Mouse (Mus musculus): Measurements from ENCODE around the gene Mthfd1.
A peak's percentile ranks its signal among the peaks of the same experiment; 100 is the strongest.
"Not testable (repeated sequence)": the region's sequence is repeated elsewhere in the genome, so short reads cannot be mapped to it uniquely, and the experiment has no call there.

The Mthfd1 gene

DNA sequence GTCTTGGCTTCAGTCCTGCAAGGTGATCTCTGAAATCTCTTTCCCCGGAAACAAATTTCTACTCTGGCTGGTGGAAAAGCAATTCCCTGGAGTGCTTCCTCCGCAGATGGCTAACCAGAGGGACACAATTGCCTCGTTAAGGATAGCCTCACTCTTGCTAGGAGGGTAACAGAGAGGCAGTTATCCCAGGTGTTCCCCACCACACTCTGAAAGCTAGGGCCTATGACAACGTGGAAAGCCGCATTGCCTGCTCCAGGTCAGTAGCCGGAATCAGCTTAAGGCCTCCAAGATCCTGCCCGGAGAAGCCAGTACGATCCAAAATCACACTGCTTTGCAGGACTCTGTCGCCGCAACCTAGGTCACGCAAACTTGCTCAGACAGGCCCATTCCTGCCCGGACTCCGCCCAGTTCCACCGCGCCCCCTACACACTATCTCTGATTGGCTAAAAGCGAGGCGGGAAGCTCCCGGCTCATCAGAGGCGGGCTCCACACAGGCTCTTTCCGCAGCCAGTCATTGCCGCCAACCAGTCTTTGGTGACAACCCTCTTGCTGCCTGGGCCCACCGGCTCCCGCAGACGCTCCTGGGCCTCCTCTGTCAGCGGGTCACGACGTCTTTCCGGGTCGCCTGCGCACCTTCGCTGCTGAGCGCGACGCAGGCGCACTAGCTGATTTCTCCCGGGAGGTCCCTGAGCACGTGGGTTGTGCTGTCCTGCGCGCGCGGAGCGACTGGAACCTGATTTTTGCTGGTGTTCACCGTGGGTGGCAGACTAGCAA is at the start of gene Mthfd1:
Gene Mthfd1 (plus strand): TSS at position 574 of the 774 bp plus-strand sequence.
- DNase-seq: peak; percentile 96 to 98

DNA sequence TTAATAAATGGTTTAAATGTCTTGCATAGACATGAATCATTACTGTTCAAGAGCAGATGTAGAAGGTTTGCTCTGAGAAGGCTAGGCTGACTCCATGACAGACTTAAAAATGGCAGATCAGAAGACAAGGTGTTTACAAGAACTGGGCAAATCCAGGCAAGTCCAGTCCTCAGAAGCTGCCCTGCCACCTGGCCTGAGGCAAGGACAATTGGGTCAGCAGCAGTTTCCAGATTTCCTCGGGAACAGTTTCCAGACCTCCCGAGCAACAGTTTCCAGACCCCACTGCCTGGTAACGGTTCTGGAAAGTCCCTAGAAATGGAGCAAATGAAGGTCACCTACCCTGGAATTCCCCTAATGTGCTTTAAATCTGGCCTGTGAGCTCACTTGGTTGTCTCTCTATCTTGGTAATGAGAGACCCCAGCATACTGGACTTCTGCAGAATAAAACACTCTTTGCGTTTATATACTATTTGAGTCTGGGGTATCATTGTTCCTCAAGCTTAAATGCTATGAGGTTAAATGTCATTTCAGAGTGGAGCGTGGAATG is 45.6 kb upstream of the Mthfd1 start:
- DNase-seq: no peak

DNA sequence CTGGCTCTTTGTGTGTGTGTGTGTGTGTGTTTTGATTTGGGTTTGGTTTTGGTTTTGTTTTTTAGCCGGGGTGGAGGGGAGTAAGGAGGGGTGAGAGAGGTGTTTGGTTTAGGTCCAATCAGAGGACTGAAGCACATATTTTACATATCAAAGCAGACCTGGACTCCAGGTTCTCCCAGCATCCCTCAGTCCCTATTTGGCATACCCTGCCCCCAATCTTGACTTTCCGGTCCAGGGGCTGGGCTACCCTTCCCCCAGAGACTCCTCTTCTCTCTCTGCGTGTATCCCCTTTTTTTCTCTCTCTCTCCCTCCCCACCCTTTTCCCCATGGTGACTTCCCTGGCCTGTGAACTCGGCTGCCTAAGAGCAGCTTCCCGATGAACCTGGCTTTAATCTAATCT is 40.0 kb upstream of the Mthfd1 start:
- no peak for DNase-seq

DNA sequence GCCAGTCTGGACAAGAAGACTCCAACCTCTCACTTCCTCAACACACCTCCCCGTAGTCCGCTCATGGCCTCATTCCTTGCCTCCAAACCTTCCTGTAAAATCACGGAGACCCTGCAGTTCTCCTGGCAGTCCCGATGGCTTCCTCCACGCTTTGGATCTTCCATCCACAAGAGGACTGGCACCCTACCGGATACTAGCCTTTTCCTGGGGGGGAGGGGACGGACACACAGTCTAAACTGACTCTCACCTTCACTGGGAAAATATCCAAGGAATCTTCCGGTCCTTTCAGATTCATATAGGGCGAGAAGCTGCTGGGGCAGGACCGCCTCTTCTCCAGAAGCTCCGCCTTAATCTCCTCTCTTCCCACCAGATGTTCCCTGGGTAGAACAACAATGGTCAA is 38.4 kb upstream of the Mthfd1 start:
- DNase-seq: no peak

DNA sequence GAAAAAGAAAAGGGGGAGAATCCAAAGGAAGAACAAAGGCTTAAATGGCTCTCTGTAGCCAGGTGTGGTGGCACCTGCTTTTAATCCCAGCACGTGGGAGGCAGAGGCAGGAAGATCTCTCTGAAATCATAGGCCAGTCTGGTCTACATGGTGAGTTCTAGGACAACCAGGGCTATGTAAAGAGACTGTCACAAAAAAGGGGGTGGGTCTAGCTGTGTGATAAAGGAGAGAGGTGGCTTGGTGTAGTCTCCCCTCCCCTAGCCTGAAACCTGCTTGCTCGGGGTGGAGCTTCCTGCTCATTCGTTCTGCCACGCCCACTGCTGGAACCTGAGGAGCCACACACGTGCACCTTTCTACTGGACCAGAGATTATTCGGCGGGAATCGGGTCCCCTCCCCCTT is 33.0 kb upstream of the Mthfd1 start:
- DNase-seq: not testable (repeated sequence)

DNA sequence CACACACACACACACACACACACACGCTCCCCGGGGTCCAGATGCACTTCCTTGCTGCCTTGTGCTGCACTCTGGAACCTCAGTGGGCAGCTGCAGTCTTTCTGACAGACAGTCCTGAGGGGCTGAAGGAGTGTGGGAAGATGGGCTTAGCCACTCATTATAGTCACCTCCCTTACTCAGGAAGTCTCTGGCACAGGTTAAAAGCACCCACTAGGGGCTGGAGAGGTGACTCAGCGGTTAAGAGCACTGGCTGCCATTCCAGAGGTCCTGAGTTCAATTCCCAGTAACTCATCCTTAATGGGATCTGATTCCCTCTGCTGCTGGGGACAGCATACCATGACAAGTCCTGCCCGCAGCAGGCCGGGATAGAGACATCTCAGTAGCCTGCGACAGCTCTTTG is 24.5 kb upstream of the Mthfd1 start:
- no peak for DNase-seq

DNA sequence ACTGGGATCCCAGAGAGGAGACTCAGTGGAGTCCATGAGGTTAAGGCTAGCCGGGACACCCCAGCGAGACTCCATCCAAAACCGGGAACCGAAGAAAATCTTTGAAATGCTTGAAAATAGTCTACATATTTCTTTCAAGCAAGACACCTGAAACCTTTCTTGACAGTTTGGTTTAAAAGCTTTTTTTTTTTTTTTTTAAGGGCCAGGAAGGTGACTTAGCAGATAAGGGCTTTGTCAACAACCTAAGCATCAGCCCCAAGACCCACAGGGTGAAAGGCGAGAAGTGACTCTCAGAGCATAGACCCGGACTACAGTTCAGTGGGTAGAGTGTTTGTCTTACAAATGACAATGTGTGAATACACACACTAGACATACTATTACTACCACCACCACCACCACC is 19.8 kb upstream of the Mthfd1 start:
- no peak for DNase-seq

DNA sequence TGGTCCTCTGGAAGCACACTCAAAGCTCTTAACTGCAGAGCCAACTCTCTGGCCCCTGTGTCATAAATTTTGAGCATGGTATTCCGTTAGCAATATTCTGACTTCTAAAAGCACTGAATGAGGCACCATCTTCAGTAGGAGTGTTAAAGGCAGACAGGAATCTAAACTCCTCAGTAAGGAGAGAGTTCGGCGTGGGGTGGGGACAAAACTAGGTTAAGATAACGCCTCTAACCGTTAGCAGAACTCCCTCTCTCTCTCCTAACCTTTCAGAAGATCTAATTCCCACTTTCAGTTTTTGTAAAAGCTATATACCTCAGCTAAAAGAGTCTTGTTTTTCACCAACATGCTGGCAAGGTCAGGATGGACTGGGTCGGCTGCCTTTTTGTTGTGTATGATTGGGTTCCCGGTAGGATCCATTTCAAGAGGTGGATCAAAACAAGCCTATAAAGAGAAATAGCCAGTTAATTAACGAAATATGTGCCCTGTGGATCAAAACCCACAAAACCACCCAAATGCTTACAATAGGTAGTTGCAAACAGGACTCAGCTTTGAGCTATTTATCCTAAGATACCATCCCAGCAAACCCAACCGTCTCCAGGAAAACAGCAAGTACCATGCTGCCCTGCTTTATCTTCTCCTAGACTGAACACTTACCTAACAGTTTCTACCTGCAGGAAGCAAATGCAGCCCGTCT is 15.8 kb upstream of the Mthfd1 start:
- no peak for DNase-seq

DNA sequence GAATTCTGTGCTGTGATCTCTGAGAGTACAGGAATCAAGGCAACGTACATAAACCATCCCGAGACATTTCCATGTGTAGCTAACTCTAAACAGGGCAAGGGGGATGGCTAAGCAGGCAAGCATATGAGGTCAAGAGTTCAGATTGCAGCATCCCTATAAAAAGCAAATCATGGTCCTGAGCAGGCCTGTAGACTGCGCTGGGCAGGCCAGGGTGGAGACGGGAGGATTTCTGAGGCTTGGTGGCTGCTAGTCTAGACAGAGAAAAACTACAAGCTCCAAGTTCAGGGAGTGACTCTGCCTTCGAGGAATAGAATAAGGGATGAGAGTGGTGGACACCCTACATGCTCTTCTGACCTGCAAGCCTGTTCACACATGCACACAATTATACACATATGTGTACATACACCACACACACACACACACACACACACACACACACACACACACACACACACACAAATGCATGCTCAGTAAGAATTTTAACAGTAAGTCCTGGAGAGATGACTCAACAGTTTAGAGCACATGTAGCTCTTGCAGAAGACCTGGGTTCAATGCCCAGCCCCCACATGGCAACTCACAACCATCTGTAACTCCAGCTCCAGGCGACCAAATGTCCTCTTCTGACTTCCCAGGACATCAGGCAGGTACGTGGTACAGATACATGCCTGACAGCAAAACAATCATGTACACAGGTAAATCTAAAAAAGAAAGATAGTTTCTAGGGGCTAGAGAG is 15.1 kb upstream of the Mthfd1 start:
- no peak for DNase-seq

DNA sequence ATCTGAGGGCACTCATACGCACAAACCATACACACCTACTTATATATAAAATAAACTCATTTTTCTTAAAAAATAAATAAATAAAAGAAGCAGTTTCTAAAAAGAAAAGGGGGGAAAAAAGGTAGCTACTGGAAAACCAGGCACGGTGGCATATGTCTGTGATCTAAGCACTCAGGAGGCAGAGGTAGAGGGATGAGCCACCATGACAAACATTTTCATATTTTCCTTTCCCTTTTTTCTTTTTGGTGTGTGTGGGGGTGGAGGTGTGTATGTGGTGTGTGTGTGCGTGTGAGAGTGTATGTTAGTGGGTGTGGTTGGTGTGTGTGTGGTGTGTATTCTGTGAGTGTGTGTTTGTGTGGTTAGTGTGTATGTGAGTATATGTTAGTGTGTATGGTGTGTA is 14.4 kb upstream of the Mthfd1 start:
- no peak for DNase-seq

DNA sequence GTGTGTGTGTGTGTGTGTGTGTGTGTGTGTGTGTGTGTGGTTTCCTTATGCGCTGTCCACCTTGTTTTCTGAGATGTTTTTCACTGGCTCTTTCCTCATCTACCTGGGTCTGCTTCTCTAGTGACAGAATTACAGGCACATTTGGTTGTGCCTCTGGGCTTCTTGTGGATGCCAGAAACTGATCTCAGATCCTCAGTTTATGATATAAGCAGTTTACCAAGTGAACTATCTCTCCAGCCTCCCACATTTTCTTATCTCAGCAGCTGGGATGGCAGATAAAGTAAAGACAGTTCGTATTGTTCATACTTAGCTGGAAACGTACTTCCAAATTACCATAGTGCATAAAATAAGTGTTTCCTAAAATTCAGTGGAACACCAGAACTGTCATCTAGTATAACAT is 14.0 kb upstream of the Mthfd1 start:
- DNase-seq: no peak

DNA sequence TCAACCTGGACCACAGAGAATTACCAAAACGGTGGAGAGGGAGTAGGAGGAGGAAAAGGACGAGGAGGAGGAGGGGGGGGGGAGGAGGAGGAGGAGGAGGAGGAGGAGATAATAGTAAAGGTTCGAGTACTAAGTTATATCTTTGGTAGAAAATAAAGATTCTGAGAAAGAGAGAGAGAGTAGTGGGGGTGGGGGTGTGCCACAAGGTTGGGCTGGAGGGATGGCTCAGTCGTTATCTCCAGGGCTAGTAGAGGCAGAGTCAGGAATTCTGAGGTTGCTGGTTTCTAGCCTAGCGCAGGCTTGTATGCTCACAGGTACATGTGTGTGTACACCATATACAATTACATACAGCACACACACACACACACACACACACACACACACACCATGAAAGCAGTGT is 13.3 kb upstream of the Mthfd1 start:
- DNase-seq: no peak

DNA sequence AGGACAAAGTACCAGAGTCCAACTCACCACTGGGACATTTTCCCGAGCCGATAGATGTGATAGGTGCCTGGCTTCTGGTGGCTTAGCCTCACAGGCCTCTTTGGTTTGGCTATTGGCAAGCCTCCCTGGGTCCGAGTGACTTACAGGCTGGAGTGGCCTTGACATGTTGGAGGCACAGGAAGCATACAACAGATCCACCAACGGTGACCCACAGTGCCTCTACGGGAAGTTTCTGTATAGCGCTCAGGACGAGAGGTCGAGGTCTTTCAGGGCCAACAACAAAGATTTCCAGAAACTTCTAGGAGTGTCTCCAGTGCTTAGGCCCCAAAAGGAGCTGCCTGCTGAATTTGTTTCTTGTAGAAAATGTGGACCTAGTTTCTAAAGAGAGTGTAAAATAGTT is 10.1 kb upstream of the Mthfd1 start:
- DNase-seq: no peak

DNA sequence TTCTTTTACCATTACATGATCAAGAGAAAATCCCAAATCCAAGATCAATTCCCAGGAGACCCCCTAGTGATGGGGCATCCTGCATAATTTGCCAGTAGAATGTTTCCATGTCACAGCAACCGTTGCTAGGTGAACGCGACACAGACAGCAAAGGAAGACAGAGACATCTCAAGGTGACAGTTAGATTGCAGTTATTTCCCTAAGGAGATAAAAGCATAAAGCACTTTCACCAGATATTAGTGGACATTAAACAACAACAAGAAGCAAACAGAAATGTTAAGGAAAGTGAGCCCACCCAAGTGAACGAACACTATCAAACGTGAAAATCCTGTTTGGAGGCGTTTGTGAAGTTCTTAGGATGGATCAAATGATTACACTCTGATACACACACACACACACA is 8.5 kb upstream of the Mthfd1 start, which contains the start of gene Tex21:
Gene Tex21 (minus strand): TSS at position 101 of the 400 bp plus-strand sequence.
- no peak for DNase-seq

DNA sequence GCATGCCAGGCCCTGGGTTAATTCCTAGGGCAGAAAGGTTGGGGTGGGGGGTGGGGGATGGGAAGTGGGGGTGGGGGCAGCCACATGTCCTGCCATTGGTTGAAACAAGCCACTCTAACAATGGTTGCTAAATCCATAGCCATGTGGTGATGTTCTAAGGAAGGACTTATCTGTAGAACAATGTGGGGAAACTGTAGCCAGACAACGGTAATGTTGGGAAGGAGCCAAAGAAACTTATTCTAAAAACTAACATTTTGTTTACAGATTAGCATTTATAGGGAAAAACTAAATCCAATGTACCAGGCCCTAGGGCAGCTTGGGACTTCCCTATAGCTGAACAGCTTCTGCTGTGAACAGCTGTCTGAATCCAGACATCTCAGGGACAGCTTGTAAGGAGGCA is 2.0 kb upstream of the Mthfd1 start:
- DNase-seq: no peak

DNA sequence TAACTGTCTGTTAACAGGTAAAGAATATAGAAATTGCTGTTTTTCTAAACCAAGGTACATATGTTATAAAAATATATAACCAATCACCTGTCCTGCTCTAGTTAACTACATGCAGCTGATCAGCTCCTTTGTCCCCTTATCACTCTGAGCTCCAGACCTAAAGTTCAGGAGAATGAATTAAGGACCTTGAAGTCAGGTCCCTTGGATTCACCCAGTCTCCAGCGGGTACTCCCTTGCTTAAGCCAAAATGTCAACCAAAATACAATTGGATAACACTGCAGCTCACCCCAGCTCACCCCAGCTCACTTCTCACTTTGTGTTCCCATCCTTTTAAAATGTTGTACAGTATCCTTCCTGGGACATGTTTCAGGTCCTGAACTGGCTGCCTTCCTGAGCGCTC is 1.5 kb upstream of the Mthfd1 start:
- no peak for DNase-seq

DNA sequence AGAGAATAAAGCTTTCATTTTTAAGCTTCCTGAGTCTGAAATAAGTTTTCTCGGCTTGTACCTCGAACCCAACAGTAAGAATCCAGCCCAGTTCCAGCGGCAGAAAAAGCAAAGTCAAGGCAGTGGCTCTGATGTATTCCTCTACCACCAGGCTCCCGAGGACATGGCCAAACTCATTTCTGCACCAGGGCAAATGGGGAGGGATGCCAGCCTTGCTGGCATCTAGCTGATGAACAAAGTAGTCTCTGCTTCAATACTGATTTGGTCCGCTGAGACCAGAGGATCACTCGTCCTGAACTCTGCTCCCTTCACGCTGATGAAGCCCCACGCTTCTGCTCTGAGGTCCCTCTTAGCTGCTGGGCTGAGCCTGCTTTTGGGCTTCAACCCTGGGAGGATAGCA is 1.1 kb upstream of the Mthfd1 start:
- DNase-seq: no peak

DNA sequence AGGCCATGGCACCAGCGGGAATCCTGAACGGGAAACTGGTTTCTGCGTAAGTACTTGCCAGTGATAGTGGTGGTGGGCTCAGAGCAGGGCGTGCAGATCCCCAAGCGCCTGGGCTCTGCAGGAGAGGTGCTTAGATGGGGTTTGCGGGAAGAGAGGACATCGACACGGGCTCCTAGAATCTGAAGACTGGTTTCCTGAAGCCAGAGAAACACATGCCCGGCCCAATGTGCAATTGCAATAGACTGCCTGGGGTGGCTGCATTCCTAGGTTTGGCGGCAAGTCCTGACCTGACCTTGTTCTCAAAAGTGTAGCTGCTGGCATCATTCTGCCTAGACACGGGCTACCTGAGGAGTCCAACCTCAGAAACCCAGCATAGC is 389 bp downstream of the Mthfd1 start:
- peak; percentile 42 to 55 for DNase-seq

DNA sequence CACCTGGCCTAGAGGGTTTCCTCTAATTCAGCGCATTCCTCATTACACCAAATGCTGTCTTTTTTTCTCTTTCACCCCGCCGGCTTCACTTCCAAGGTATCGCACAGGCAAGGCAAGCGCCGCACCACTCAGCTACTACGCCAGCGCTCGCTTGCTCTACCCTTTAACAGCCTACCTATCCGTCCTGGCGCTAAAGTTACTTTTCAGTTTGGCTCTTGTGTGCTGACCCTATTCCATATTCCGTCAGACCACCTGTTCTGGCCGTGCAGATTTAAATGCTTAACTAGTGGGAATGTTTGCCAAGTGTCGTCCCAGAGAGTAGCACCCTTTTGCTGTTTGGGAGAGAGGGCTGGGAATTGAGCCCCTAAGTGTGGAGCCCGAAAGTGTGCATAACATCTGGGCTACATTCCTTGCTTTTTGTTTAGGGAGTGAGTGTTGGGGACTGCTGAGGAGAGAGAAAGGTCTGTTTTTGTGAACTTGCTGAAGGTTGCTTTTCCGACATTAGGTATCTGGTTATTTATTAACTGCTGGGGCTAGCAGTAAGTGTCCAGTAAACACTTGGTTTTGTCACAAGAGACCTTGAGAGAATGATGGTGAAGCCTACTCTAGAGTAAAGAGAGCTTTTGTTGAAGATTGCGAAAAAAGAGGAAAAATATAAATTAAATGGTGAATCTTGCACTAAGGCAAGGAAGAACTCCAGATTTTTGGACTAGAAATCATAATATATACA is 1.2 kb downstream of the Mthfd1 start:
- DNase-seq: peak; percentile 58 to 60

DNA sequence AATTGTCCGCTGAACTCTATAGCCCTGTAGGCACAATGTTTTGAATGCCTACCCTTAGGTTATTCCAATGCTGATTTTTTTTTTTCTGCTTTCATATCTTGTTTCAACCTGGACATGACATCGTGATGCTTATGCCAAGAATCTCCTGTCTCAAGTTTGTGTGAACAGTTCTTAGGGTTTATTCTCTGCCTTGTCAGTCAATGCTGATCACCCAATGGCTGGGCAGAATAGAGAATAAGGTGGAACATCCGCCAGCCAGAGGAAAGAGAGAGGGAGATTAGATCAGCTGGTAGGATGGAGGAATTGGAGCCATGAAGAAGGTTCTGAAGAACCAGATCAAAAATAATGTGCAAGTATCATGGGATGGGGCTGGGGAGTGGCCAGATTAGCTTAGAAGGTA is 5.6 kb downstream of the Mthfd1 start:
- no peak for DNase-seq

DNA sequence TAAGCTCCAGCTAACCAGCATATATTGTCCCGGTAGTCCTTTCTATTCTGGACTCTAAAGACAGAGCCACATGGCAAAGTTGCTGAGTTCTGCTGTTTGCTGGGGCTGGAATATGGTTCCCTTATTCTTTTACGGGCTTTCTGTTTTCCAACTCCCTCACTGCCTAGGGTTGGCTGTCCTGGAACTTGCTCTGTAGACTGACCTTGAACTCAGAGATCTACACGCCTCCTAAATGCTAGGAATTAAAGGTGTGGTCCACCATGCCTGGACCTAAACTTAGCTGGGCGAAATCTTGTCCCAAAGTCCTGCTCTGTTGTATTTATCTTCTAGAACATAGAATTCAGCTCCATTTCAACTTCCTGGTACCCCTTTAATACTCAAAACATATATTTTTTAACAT is 6.5 kb downstream of the Mthfd1 start:
- no peak for DNase-seq

DNA sequence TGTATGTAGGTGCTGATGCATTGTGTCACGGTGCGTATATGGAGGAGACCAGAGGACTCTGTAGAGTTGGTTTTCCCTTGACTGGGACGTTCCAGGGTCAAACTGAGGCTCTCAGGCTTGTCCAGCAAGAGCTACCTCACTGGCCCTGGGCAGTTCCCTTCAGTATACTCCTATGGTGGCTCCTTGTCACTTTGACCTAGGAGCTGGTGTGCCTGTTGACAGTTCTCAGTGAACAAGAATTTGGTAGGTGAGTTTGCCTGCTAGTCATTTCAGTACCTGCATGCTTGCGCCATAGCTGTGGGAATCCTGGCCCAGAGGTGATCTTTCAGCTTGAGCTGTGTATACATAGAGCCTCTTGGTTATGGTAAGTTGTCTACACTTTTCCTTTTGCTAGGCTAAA is 7.8 kb downstream of the Mthfd1 start:
- DNase-seq: no peak

DNA sequence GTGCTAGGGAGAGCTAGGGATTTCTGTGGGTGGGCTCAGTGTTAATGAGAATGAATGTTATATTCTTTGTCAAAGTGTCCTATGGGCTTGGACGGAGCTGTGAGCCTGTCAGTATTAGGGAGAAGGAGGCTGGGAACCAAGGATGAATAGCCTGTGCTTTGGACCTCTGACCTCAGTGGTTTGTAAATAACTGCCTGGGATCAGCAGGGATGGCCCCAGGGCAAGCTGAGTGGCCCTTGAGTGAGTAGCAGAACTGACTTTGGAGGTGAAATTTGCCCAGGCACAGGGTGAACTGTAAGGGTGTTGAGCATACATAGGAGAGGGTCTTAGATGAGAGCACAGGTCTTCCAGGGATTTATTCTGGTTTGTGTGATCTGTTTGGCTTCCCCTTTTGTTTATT is 8.8 kb downstream of the Mthfd1 start:
- peak; percentile 70 to 77 for DNase-seq

Measured in kidney, postnatal 36 days (tissue).